Mouse (Mus musculus) adrenal gland, postnatal 36 days (tissue): ENCODE measurements around the gene Olfr1229. TPM values are rescaled to one million over a fixed set of nuclear protein-coding genes. Genes with fewer than 3 reads are reported as not detected.

ENCODE experiments used
- DNase-seq, 2 experiments: peaks; one replicate each; pipeline ENCODE4 v3.0.0; 2021; ENCODE audit warnings: mixed read lengths in 1 of 2
- long read RNA-seq, 2 experiments: library from polyadenylated mRNA; stranded (forward); transcript quantifications; one replicate each; pipeline ENCODE4 v2.0.0; 2021; ENCODE audit warnings: borderline sequencing depth in 2 of 2
- total RNA-seq, 2 experiments: library from RNA; stranded (reverse); gene quantifications; 2 replicates each; pipeline ENCODE4 v1.2.3; 2021

Olfr1229 gene
- not detected for total RNA-seq
- long read RNA-seq, experiment 1 = 0 reads
- long read RNA-seq, experiment 2 = 0 reads

- no peak for DNase-seq
Observed at GRCm38 (mm10) chr2:89287914-89288313, at the start of gene Olfr1229. Gene Olfr1229, minus strand, starts transcription at chr2:89288014.

GRCm38 (mm10) chr2:89329575-89329974, 41.8 kb upstream of the Olfr1229 start, which contains the start of gene Olfr1232:
Gene Olfr1232, minus strand, starts transcription at chr2:89329675.
- DNase-seq = no peak

- DNase-seq = no peak
Observed at GRCm38 (mm10) chr2:89306974-89307373, 19.2 kb upstream of the Olfr1229 start, which contains the start of gene Olfr1231. Gene Olfr1231, minus strand, starts transcription at chr2:89307074.

- DNase-seq = no peak
Observed at GRCm38 (mm10) chr2:89297168-89297567, 9.4 kb upstream of the Olfr1229 start, which contains the start of gene Olfr1230. Gene Olfr1230, minus strand, starts transcription at chr2:89297268.

GRCm38 (mm10) chr2:89253962-89254361, 33.9 kb downstream of the Olfr1229 start, which contains the start of gene Olfr1228:
Gene Olfr1228, minus strand, starts transcription at chr2:89254062.
- DNase-seq = no peak

Other genes starting within 250 kb of the Olfr1229 start
- not detected for gene Olfr1218, start 226.8 kb downstream of the Olfr1229 start, total RNA-seq
- not detected for gene Olfr1219, start 204.5 kb downstream of the Olfr1229 start, total RNA-seq
- not detected for gene Olfr1220, start 181.2 kb downstream of the Olfr1229 start, total RNA-seq
- not detected for gene Olfr1221, start 170.7 kb downstream of the Olfr1229 start, total RNA-seq
- not detected for gene Olfr1222, start 155.0 kb downstream of the Olfr1229 start, total RNA-seq
- not detected for gene Olfr1223, start 136.5 kb downstream of the Olfr1229 start, total RNA-seq
- not detected for gene Olfr1224-ps1, start 123.9 kb downstream of the Olfr1229 start, total RNA-seq
- not detected for gene Olfr1225, start 113.3 kb downstream of the Olfr1229 start, total RNA-seq
- gene Olfr1226, start 88.0 kb downstream of the Olfr1229 start, total RNA-seq = not detected
- not detected for gene Olfr1228, start 34.0 kb downstream of the Olfr1229 start, total RNA-seq
- gene Olfr1230, start 9.3 kb upstream of the Olfr1229 start, total RNA-seq = not detected
- gene Olfr1231, start 19.1 kb upstream of the Olfr1229 start, total RNA-seq = not detected
- not detected for gene Olfr1232, start 41.7 kb upstream of the Olfr1229 start, total RNA-seq
- gene Olfr1233, start 54.4 kb upstream of the Olfr1229 start, total RNA-seq = not detected
- not detected for gene Olfr1234, start 76.9 kb upstream of the Olfr1229 start, total RNA-seq
- not detected for gene Olfr1238, start 121.7 kb upstream of the Olfr1229 start, total RNA-seq
- gene Olfr1239, start 132.4 kb upstream of the Olfr1229 start, total RNA-seq = not detected
- gene Olfr1240, start 155.0 kb upstream of the Olfr1229 start, total RNA-seq = not detected
- not detected for gene Olfr1241, start 199.1 kb upstream of the Olfr1229 start, total RNA-seq
- not detected for gene Olfr1242, start 210.3 kb upstream of the Olfr1229 start, total RNA-seq
- not detected for gene Olfr1243, start 243.5 kb upstream of the Olfr1229 start, total RNA-seq